Comparison of ENCODE assay signal across 17 mouse cellular contexts in genomic region chr4:103796416-103796815, GRCm38 (mm10).
DNase-seq lines count a peak whose midpoint lies in the region; ATAC-seq and TF ChIP-seq lines count a peak whose summit lies in the region.
"Had no signal": no experiment of that assay in that cellular context is flagged by ENCODE, and none has a peak within 500 bp of the region (broad histone marks: within the 10 kb centered on the region; RNA-seq: fewer than 3 reads in every experiment).

No protein-coding gene starts in this region.

- 55% methylated on average over 6 of the region's 6 CpGs for WGBS in forebrain, embryonic 14.5 days
- 81% methylated on average over 6 of the region's 6 CpGs for WGBS in forebrain, embryonic 12.5 days

- H3K27ac ChIP-seq in forebrain, embryonic 14.5 days (ENCODE audit: low read depth, low read length) = no peak overlapping the region
- H3K27ac ChIP-seq in forebrain, embryonic 12.5 days = no peak overlapping the region
- H3K27ac ChIP-seq in layer of hippocampus, adult 2 months = no peak overlapping the region
- no peak overlapping the region for H3K27ac ChIP-seq in gastrocnemius, adult 2 months
- H3K27ac ChIP-seq: embryonic facial prominence, embryonic 13.5 days; liver, embryonic 15.5 days; stomach, embryonic 15.5 days had no signal

- ATAC-seq in forebrain, embryonic 14.5 days = no peak
- ATAC-seq in forebrain, embryonic 12.5 days (ENCODE audit: low FRiP score) = no peak

- H3K4me3 ChIP-seq in forebrain, embryonic 14.5 days (ENCODE audit: low read depth, low read length) = no peak overlapping the region
- no peak overlapping the region for H3K4me3 ChIP-seq in forebrain, embryonic 12.5 days (replicated peaks)
- H3K4me3 ChIP-seq in layer of hippocampus, adult 2 months = no peak overlapping the region
- no peak overlapping the region for H3K4me3 ChIP-seq in gastrocnemius, adult 2 months
- H3K4me3 ChIP-seq: embryonic facial prominence, embryonic 13.5 days; liver, embryonic 15.5 days; stomach, embryonic 15.5 days had no signal

- peaks cover 2% of the 10 kb centered on the region; the same call in 1 of the 2 replicates for H3K4me1 ChIP-seq in forebrain, embryonic 14.5 days (ENCODE audit: control insufficient read depth, insufficient read depth, low read length)
- H3K4me1 ChIP-seq in forebrain, embryonic 12.5 days = no peaks in the 10 kb centered on the region
- H3K4me1 ChIP-seq: embryonic facial prominence, embryonic 13.5 days; liver, embryonic 15.5 days had no signal

- intact Hi-C loops in left cerebral cortex, postnatal 10 days (cut with DNase I) = no loop called here
- intact Hi-C loops in gastrocnemius, adult 2 months (cut with DNase I) = no loop called here

- H3K27me3 ChIP-seq in forebrain, embryonic 14.5 days (replicated peaks; ENCODE audit: control insufficient read depth, insufficient read depth, low read length) = no peaks in the 10 kb centered on the region
- H3K27me3 ChIP-seq in forebrain, embryonic 12.5 days = no peaks in the 10 kb centered on the region
- H3K27me3 ChIP-seq: CH12.LX; embryonic facial prominence, embryonic 13.5 days; liver, embryonic 15.5 days; stomach, embryonic 15.5 days had no signal

- no peaks in the 10 kb centered on the region for H3K36me3 ChIP-seq in forebrain, embryonic 14.5 days (ENCODE audit: control insufficient read depth, insufficient read depth, low read length)
- no peaks in the 10 kb centered on the region for H3K36me3 ChIP-seq in forebrain, embryonic 12.5 days (replicated peaks)
- H3K36me3 ChIP-seq: embryonic facial prominence, embryonic 13.5 days; liver, embryonic 15.5 days; stomach, embryonic 15.5 days had no signal

- H3K9ac ChIP-seq in forebrain, embryonic 14.5 days (ENCODE audit: low read length) = no peak overlapping the region
- no peak overlapping the region for H3K9ac ChIP-seq in forebrain, embryonic 12.5 days
- H3K9ac ChIP-seq: embryonic facial prominence, embryonic 13.5 days; liver, embryonic 15.5 days; stomach, embryonic 15.5 days had no signal

- no peak for TF ChIP-seq CTCF in layer of hippocampus, adult 2 months (conservative IDR thresholded peaks at IDR 0.05)
- no peak for TF ChIP-seq CTCF in gastrocnemius, adult 2 months (IDR thresholded peaks at IDR 0.05)

- DNase-seq in forebrain, embryonic 14.5 days (ENCODE audit: low spot score) = peak; percentile 67
- peak; percentile 23 for DNase-seq in layer of hippocampus, adult 9-11 months
- DNase-seq in layer of hippocampus, adult 2 months (ENCODE audit: low spot score in 2 of 2) = no peak
- DNase-seq in left cerebral cortex, postnatal 10 days (ENCODE audit: extremely low spot score in 1 of 2, low spot score in 2 of 2) = peak; percentile 52 to 64
- DNase-seq in right cerebral cortex, postnatal 14 days = peak; percentile 45
- DNase-seq in heart, adult 11 months = no peak
- no peak for DNase-seq in gastrocnemius, adult 2 months
- DNase-seq: cerebellum, adult 8-10 months; gastrocnemius, postnatal 10 days; kidney, adult 2 months; kidney, postnatal 14 days; lung, postnatal 10 days had no signal

- H3K4me2 ChIP-seq in forebrain, embryonic 14.5 days (ENCODE audit: low read length) = no peak overlapping the region
- H3K4me2 ChIP-seq in forebrain, embryonic 12.5 days = no peak overlapping the region
- H3K4me2 ChIP-seq: embryonic facial prominence, embryonic 13.5 days; liver, embryonic 15.5 days; stomach, embryonic 15.5 days had no signal

- H3K9me3 ChIP-seq in forebrain, embryonic 14.5 days (replicated peaks; ENCODE audit: control insufficient read depth, low read length) = no peaks in the 10 kb centered on the region
- no peaks in the 10 kb centered on the region for H3K9me3 ChIP-seq in forebrain, embryonic 12.5 days
- H3K9me3 ChIP-seq: embryonic facial prominence, embryonic 13.5 days; liver, embryonic 15.5 days; stomach, embryonic 15.5 days had no signal

Comparison
In these comparisons a context has a peak if more than half of its experiments do, and no peak if none do; other contexts are left out.
1. DNase-seq: peak in forebrain, embryonic 14.5 days (single experiment), layer of hippocampus, adult 9-11 months (single experiment), left cerebral cortex, postnatal 10 days (2 of 2) and right cerebral cortex, postnatal 14 days (single experiment); none in layer of hippocampus, adult 2 months (0 of 2), heart, adult 11 months (single experiment) and gastrocnemius, adult 2 months (single experiment).